Mouse (Mus musculus) intestine, embryonic 14.5 days (tissue): ENCODE measurements at regions not wholly inside any gene's neighbourhood (a gene's known extent, or its start where the extent isn't known, plus 50 kb on each side); places are given as distances from the start of the nearest gene placed in this dataset.
A peak's percentile ranks its signal among the peaks of the same experiment; 100 is the strongest.
"Not testable (repeated sequence)": the region's sequence is repeated elsewhere in the genome, so short reads cannot be mapped to it uniquely, and the experiment has no call there.

Experiments
- ATAC-seq: fragments of 200-750 bp; cut with Nextera tagmentation; replicated peaks from 2 replicates; pipeline ENCODE4 v1.8.0; 2017; ENCODE audit warnings: low read depth, moderate number of reproducible peaks, moderate TSS enrichment, moderate library complexity; ENCODE audit not compliant: low FRiP score, low TSS enrichment
- DNase-seq: peaks from one replicate; pipeline ENCODE4 v3.0.0-alpha.2; 2018; ENCODE audit warnings: low spot score
- H3K27ac ChIP-seq: fragments of 300-500 bp; sonication (generic); 2 replicates; pipeline ENCODE4 v1.5.1; 2014; ENCODE audit warnings: low read depth, mild to moderate bottlenecking, control low read depth
- H3K27me3 ChIP-seq: fragments of 300-500 bp; sonication (generic); replicated peaks from 2 replicates; pipeline ENCODE4 v1.6.1; 2014; ENCODE audit warnings: low read length, control low read depth; ENCODE audit not compliant: control insufficient read depth, insufficient read depth
- H3K36me3 ChIP-seq: fragments of 300-500 bp; sonication (generic); 2 replicates; pipeline ENCODE4 v1.6.1; 2014; ENCODE audit warnings: low read length, control low read depth; ENCODE audit not compliant: control insufficient read depth, insufficient read depth
- H3K4me1 ChIP-seq: fragments of 300-500 bp; sonication (generic); replicated peaks from 2 replicates; pipeline ENCODE4 v1.6.1; 2014; ENCODE audit warnings: low read length, control low read depth, mixed read lengths; ENCODE audit not compliant: control insufficient read depth, insufficient read depth
- H3K4me2 ChIP-seq: fragments of 300-500 bp; sonication (generic); 2 replicates; pipeline ENCODE4 v1.6.1; 2014; ENCODE audit warnings: low read length
- H3K4me3 ChIP-seq: fragments of 300-500 bp; sonication (generic); 2 replicates; pipeline ENCODE4 v1.5.1; 2014; ENCODE audit warnings: low read depth, low read length, control low read depth, mixed read lengths
- H3K9ac ChIP-seq: fragments of 300-500 bp; sonication (generic); 2 replicates; pipeline ENCODE4 v1.6.1; 2014; ENCODE audit warnings: mild to moderate bottlenecking, low read length
- H3K9me3 ChIP-seq: fragments of 300-500 bp; sonication (generic); 2 replicates; pipeline ENCODE4 v1.6.1; 2016; ENCODE audit warnings: low read length, control low read depth; ENCODE audit not compliant: control insufficient read depth
- WGBS: fragments of 180-500 bp; shearing (Covaris S2); extraction: QIAGEN DNeasy Blood & Tissue Kit; methylation state at CpG from one replicate; pipeline ENCODE4 v1.1.7; 2014; 5-methylcytosine and 5-hydroxymethylcytosine counted together

GRCm38 (mm10) chr3:91263540-91263939, 172.9 kb upstream of the 9130204L05Rik start:
- Histone ChIP-seq H3K9ac (no peak overlapping the region), H3K4me2 (no peak overlapping the region), H3K36me3 (no peaks in the 10 kb centered on the region), H3K27ac (no peak overlapping the region), H3K27me3 (no peaks in the 10 kb centered on the region), H3K4me1 (no peaks in the 10 kb centered on the region), H3K4me3 (no peak overlapping the region), H3K9me3 (0 out of 2 replicates have a peak, but pooled peaks cover 3% of the 10 kb centered on the region)
- ATAC-seq (no peak), DNase-seq (no peak)
- 17% methylated on average over 1 of the region's 1 CpGs for WGBS

- not testable (repeated sequence) for H3K27ac ChIP-seq, H3K4me3 ChIP-seq, H3K27me3 ChIP-seq, ATAC-seq, DNase-seq, H3K9ac ChIP-seq, H3K4me2 ChIP-seq, H3K36me3 ChIP-seq, H3K4me1 ChIP-seq, H3K9me3 ChIP-seq
- 80% methylated on average over 2 of the region's 2 CpGs for WGBS
Observed at GRCm38 (mm10) chr3:91254926-91255325, 164.3 kb upstream of the 9130204L05Rik start.

GRCm38 (mm10) chr3:91223157-91223556, 132.6 kb upstream of the 9130204L05Rik start:
- Histone ChIP-seq H3K9ac (no peak overlapping the region), H3K4me3 (no peak overlapping the region), H3K9me3 (0 out of 2 replicates have a peak, but pooled peaks cover 2% of the 10 kb centered on the region), H3K36me3 (no peaks in the 10 kb centered on the region), H3K27ac (no peak overlapping the region), H3K4me1 (no peaks in the 10 kb centered on the region), H3K27me3 (no peaks in the 10 kb centered on the region), H3K4me2 (no peak overlapping the region)
- whole genome bisulfite sequencing, result 55% methylated on average over 3 of the region's 3 CpGs
- ATAC-seq (no peak), DNase-seq (no peak)

- Histone ChIP-seq H3K27ac (no peak overlapping the region), H3K36me3 (no peaks in the 10 kb centered on the region), H3K4me1 (no peaks in the 10 kb centered on the region), H3K27me3 (no peaks in the 10 kb centered on the region), H3K9ac (no peak overlapping the region), H3K9me3 (peaks cover 10% of the 10 kb centered on the region; the same call in 1 of the 2 replicates), H3K4me2 (no peak overlapping the region), H3K4me3 (no peak overlapping the region)
- DNase-seq (peak; percentile 56), ATAC-seq (no peak)
- WGBS, result 85% methylated on average over 16 of the region's 16 CpGs
Observed at GRCm38 (mm10) chr3:91213280-91213679, 122.7 kb upstream of the 9130204L05Rik start.
